Mouse (Mus musculus): ENCODE results near the gene Helb. TPM values are rescaled to one million over a fixed set of nuclear protein-coding genes. Genes with fewer than 3 reads are reported as not detected.
A peak's percentile ranks its signal among the peaks of the same experiment; 100 is the strongest.

The Helb gene
- 9.1 and 9.2 TPM in 2 replicates for polyA plus RNA-seq (2015; fragmentation: Nextera tagmentation; extraction: Ambion mirVana)

DNA sequence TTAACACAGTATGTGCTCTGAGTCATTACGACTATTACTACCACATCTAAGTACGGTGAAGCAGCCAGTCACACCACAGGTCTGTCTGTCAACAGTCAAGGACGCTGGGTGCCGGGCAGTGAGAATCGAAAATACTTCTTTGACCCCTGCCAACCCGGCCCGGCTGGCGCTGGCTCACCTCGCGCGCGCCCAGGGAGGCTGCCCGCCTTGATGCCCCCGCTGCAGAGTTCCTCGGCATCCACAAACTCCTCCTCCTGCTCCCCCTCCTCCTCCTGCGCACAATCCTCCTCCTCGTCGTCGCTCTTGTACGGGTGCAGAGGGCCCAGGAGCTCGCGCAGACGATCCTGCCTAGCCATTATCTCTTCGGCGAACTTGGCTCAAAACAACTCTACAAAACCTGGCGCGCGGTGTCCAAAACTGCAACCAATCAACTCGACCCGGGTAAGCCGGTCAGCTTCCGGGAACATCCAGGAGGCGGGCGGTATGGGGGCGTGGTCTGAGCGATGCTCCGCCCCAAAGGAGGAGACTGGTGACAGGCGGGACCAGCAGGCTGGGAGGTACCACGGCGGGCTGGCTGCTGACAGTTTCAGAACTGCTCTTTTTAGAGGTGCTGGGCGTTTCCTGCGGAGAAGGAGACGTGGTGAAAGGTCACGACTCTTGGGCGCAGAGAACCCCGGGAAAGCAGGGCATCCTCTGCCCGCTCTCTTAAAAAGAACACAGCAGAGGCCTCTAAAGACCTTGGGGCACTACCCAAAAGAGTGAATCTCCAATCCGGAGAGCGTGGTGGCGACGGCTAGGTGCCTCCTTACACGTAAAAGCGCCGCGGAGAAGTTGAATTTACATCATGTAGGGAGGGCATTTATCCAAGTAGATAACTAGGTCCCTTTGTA is at the start of gene Helb:
Helb (minus strand) TSS at position 481 of the 890 bp plus-strand sequence.
- Histone ChIP-seq H3K4me1 (peaks cover 10% of the 10 kb centered on the region; the same call in 1 of the 2 replicates), H3K4me3 (peak within 1 kb of the TSS; percentile 70), H3K9me3 (no peaks in the 10 kb centered on the region), H3K27me3 (no peaks in the 10 kb centered on the region), H3K9ac (peak within 1 kb of the TSS; percentile 78), H3K27ac (peak within 1 kb of the TSS; percentile 55; the same call in 1 of the 2 replicates), H3K36me3 (peaks cover 8% of the 10 kb centered on the region; the same call in 1 of the 2 replicates), H3K4me2 (replicated peaks) (peak within 1 kb of the TSS; percentile 79)
- WGBS = under 1% methylated on average over 55 of the region's 55 CpGs
- ATAC-seq (ENCODE audit: low FRiP score, low read depth) = peak; percentile 98

DNA sequence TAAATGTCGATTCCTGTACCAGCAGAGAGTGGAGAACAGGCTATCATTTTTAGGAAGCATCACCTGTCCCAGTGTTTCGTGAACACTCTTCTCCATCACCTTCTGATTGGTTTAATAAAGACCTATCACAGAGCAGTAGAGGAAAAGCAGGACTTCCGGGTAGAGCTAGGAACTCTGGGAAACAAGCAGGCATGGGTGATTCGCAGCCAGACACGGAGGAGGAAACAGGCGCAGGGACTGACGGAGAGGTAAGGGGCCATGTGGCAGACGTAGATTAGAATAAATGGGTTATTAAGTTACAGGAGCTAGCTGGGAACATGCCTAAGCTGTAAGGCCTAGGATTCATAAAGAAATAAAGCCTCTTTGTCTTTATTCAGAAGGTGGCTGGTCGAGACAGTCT is 47.7 kb upstream of the Helb start:
- Histone ChIP-seq H3K27ac (peak overlapping the region; percentile 39; the same call in 1 of the 2 replicates), H3K36me3 (no peaks in the 10 kb centered on the region), H3K4me1 (no peaks in the 10 kb centered on the region), H3K4me2 (replicated peaks) (0 out of 2 replicates have a peak overlapping the region, but pooled peaks have one; percentile 1), H3K4me3 (no peak overlapping the region), H3K9ac (no peak overlapping the region), H3K9me3 (no peaks in the 10 kb centered on the region), H3K27me3 (no peaks in the 10 kb centered on the region)
- no peak for ATAC-seq (ENCODE audit: low FRiP score, low read depth)
- WGBS = 59% methylated on average over 9 of the region's 9 CpGs

DNA sequence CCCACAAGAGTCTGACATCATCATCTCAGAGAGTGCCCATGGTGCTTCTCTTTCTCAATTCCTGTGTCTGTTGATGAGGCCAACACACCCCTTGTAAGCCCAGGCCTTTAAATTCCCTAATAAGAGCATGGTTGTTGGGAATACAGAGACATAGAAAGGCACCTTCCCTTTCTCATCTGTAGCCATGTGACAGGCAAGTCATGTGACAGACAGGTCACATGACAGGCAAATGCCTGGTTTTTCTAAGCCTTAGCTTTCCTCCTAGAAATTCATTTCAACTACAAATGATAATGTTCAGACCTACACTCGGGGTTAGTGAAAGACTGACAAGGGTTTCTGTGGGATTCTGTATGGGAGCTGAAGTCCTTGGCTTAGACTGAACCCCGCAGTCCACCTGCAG is 41.1 kb upstream of the Helb start:
- no peaks in the 10 kb centered on the region for H3K4me1 ChIP-seq
- 87% methylated on average over 2 of the region's 2 CpGs for WGBS
- H3K9me3 ChIP-seq = peaks cover 10% of the 10 kb centered on the region; the same call in 1 of the 2 replicates
- no peaks in the 10 kb centered on the region for H3K27me3 ChIP-seq
- H3K4me3 ChIP-seq = no peak overlapping the region
- H3K9ac ChIP-seq = no peak overlapping the region
- H3K4me2 ChIP-seq (replicated peaks) = no peak overlapping the region
- H3K36me3 ChIP-seq = no peaks in the 10 kb centered on the region
- no peak for ATAC-seq (ENCODE audit: low FRiP score, low read depth)
- no peak overlapping the region for H3K27ac ChIP-seq

DNA sequence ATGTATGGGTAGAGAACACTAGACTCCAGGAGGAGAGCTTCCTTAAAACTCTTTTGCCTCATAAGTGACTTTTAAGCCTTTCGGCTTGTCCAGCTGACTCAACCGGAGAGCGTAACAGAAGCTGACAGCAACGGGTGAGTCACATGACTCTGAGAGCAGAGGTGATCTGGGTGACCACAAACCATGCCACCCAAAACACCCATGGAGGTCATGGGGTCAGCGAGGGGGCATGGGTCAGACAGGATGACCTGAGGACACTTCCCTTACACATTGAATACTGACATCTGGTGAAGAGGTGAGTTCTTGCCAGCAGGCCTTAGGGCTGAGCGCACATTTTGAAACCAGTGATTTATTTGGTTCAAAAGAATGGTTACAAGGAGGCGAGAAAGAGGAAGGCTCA is 38.9 kb upstream of the Helb start:
- 87% methylated on average over 7 of the region's 7 CpGs for WGBS
- H3K4me2 ChIP-seq (replicated peaks) = no peak overlapping the region
- no peak overlapping the region for H3K9ac ChIP-seq
- H3K4me3 ChIP-seq = no peak overlapping the region
- H3K27ac ChIP-seq = no peak overlapping the region
- no peaks in the 10 kb centered on the region for H3K4me1 ChIP-seq
- H3K9me3 ChIP-seq = peaks cover 10% of the 10 kb centered on the region; the same call in 1 of the 2 replicates
- no peaks in the 10 kb centered on the region for H3K36me3 ChIP-seq
- ATAC-seq (ENCODE audit: low FRiP score, low read depth) = no peak
- H3K27me3 ChIP-seq = no peaks in the 10 kb centered on the region

DNA sequence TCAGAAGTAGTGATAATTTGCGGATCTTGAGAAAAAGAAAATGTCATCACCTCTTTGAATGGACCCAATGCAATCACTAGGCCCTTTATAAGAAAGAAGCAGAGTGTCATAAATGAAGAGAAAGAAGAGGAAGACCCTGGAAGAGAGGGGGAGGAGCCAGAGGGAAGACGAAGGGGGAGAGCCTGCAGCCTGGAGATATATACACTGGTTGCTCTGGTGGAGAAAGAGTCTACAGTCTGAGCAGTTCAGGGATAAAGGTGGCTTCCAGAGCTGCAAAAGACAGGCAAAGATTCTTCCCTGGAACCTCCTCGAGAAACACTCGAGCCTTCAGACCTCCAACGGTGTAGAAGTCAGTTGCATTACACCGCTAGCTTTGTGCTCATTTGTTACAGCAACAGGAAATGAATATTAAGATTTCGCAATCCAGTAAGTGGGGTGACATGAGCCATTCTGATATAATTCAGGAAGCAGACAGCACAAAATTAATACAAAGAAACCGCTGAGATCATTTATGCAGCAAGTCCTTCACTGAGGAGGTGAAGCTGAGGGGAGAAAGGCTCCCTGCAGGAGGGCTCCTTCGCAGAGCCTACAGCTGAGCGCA is 28.2 kb upstream of the Helb start:
- Histone ChIP-seq H3K4me3 (no peak overlapping the region), H3K4me1 (no peaks in the 10 kb centered on the region), H3K27me3 (no peaks in the 10 kb centered on the region), H3K9ac (no peak overlapping the region), H3K36me3 (peaks cover 15% of the 10 kb centered on the region), H3K9me3 (peaks cover 16% of the 10 kb centered on the region), H3K4me2 (replicated peaks) (no peak overlapping the region), H3K27ac (no peak overlapping the region)
- 78% methylated on average over 10 of the region's 10 CpGs for WGBS
- no peak for ATAC-seq (ENCODE audit: low FRiP score, low read depth)

DNA sequence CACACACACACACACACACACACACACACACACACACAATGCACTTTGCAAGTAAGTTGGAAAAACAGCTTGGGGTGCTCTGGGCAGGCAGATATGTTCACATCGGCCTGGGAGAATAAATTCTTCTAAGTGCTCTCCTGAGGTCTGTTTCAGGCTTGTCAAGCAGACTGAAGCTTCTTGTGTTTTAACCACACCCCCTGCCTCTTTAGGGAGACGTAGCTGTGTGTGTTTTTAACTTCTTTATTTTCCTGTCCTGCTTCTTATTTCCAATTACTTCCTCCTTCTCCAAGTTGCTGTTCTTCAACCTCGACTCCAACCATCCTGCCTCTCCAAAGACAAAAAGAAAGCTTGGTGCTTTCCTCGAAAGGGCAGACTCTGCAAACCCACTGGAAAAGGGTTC is 27.4 kb upstream of the Helb start:
- Histone ChIP-seq H3K36me3 (peaks cover 15% of the 10 kb centered on the region), H3K27me3 (no peaks in the 10 kb centered on the region), H3K27ac (no peak overlapping the region), H3K9ac (no peak overlapping the region), H3K4me2 (replicated peaks) (no peak overlapping the region), H3K4me1 (no peaks in the 10 kb centered on the region), H3K9me3 (peaks cover 16% of the 10 kb centered on the region), H3K4me3 (no peak overlapping the region)
- WGBS = 61% methylated on average over 4 of the region's 4 CpGs
- no peak for ATAC-seq (ENCODE audit: low FRiP score, low read depth)

DNA sequence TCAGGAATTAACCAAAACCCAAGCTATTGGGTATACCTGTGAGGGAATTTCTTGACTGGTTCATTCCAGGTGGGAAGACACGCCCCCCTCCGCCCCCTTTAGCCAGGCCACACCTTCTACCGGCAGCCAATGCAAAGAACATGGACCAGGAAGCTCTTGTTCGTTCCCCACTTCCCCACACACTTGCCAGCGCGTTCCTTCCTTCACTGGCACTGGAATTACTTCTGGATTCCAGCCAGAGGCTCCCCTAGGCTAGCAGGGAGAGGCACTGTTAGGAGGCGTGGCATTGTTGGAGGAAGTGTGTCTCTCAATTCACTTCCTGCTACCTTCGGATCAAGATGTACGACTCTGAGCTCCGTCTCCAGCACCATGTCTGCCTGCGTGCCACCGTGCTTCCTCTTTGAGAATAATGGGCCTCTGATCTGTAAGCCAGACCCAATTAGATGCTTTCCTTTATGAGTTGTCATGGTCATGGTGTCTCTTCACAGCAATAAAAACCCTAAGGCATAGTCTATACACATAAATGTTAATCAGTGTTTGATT is 23.3 kb upstream of the Helb start:
- 86% methylated on average over 12 of the region's 12 CpGs for WGBS
- ATAC-seq (ENCODE audit: low FRiP score, low read depth) = no peak

DNA sequence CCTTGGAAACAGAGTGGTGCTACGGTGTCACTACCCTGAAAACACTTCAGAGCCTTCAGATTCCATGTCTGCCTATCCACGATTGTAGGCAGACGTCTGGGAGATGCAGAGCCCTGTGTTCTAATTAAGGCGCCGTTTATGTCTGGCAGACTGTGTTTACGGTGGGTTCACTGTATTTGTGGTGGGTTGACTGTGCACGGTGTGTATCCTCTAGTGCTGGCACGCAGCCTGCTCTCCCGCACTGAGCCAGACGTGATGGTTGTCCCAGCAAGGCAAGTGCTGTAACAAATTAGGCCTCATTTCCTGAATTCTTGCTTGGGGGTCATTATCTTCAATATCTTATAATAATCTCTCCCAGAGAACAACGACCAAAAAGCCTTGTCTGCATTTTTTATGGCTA is 20.9 kb upstream of the Helb start:
- ATAC-seq (ENCODE audit: low FRiP score, low read depth) = no peak
- Histone ChIP-seq H3K27ac (no peak overlapping the region), H3K4me2 (replicated peaks) (peak overlapping the region; percentile 30), H3K4me3 (no peak overlapping the region), H3K36me3 (no peaks in the 10 kb centered on the region), H3K27me3 (0 out of 2 replicates have a peak, but pooled peaks cover 6% of the 10 kb centered on the region), H3K9me3 (no peaks in the 10 kb centered on the region), H3K9ac (no peak overlapping the region), H3K4me1 (peaks cover 17% of the 10 kb centered on the region)
- 17% methylated on average over 11 of the region's 11 CpGs for WGBS

More for the DNA sequence above, 23.3 kb upstream of the Helb start:
- H3K4me2 ChIP-seq (replicated peaks) = no peak overlapping the region
- no peak overlapping the region for H3K27ac ChIP-seq
- no peaks in the 10 kb centered on the region for H3K36me3 ChIP-seq
- H3K4me3 ChIP-seq = no peak overlapping the region
- H3K27me3 ChIP-seq = 0 out of 2 replicates have a peak, but pooled peaks cover 6% of the 10 kb centered on the region
- H3K9ac ChIP-seq = no peak overlapping the region
- no peaks in the 10 kb centered on the region for H3K9me3 ChIP-seq
- H3K4me1 ChIP-seq = peaks cover 15% of the 10 kb centered on the region

DNA sequence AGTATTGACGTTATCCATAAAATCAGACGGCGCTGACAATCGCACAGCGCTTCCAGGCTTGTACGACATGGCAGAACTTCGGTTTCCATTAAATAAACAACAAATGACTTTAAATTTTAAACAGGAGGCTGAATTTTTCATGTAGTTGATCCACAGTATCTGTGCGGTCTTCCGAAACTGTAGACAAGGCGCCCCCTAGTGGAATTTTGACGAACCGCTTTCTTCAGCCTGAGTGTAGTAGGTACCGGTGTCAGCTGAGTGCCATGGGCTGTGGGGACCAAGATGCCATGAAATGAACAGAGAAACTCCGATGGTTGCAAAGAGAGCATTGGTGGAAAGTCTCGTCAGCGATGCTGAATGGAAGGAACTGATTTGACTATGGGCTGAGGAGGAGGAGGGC is 17.8 kb upstream of the Helb start:
- Histone ChIP-seq H3K4me1 (peaks cover 18% of the 10 kb centered on the region), H3K9ac (no peak overlapping the region), H3K9me3 (no peaks in the 10 kb centered on the region), H3K27ac (no peak overlapping the region), H3K36me3 (no peaks in the 10 kb centered on the region), H3K4me3 (no peak overlapping the region), H3K27me3 (0 out of 2 replicates have a peak, but pooled peaks cover 6% of the 10 kb centered on the region), H3K4me2 (replicated peaks) (no peak overlapping the region)
- no peak for ATAC-seq (ENCODE audit: low FRiP score, low read depth)
- 66% methylated on average over 16 of the region's 16 CpGs for WGBS

DNA sequence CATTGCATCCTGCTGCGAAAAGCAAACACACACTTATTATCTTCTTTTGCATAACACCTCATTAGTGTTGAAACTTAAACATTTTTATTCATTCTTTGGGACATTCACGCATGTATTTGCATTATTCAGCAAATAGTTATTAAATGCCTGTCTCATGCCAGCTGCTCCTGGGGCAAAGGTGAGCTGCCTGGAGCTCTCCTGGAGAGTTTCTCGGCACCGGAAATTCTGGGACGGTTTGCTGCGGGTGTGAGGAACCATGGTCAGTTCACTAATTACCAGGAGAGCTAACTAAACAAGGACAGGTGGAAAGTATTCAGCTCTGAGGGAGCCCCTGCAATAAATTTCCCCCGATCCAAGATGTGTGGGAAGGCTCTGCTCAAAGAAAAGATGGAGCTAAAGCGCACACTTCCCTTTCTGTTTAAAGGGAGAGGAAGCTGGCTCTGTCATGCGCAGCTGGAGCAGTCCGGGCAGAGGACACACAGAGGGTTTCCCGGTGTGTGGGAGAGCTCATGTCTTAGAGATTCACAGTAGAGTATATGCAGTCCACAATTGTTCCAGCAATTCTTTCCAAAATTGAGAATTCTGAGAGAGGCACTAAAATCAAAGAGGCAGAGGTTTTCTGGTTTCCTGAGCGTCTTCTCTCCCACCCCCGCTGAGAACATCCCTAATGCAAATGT is 16.0 kb upstream of the Helb start:
- no peaks in the 10 kb centered on the region for H3K36me3 ChIP-seq
- H3K27ac ChIP-seq = no peak overlapping the region
- H3K27me3 ChIP-seq = 0 out of 2 replicates have a peak, but pooled peaks cover 6% of the 10 kb centered on the region
- H3K9ac ChIP-seq = no peak overlapping the region
- peak overlapping the region; percentile 29 for H3K4me2 ChIP-seq (replicated peaks)
- ATAC-seq (ENCODE audit: low FRiP score, low read depth) = no peak
- WGBS = 33% methylated on average over 13 of the region's 13 CpGs
- peaks cover 7% of the 10 kb centered on the region for H3K4me1 ChIP-seq
- H3K4me3 ChIP-seq = no peak overlapping the region
- no peaks in the 10 kb centered on the region for H3K9me3 ChIP-seq

DNA sequence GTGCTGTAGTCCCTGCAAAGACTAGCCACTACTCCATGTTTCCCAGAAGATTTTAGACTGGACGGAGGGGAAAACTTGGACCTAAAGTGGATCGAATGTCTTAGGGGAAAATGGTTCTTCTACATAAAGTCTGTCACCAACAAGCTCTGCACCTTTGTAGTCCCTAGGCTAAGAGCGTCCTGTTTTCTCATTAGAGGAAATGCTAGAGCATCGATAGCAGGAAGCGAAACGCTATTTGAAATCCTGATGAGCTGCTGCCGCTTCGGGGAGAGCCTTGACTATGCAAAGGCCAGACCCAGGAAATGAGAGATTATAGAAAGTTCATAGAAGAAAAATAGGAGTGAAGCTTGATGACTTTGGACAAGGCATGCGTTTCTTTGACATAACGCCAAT is 12.7 kb upstream of the Helb start:
- Histone ChIP-seq H3K9me3 (no peaks in the 10 kb centered on the region), H3K36me3 (no peaks in the 10 kb centered on the region), H3K4me3 (no peak overlapping the region), H3K4me2 (replicated peaks) (no peak overlapping the region), H3K27me3 (no peaks in the 10 kb centered on the region), H3K9ac (no peak overlapping the region), H3K4me1 (0 out of 2 replicates have a peak, but pooled peaks cover 3% of the 10 kb centered on the region), H3K27ac (no peak overlapping the region)
- 71% methylated on average over 10 of the region's 10 CpGs for WGBS
- ATAC-seq (ENCODE audit: low FRiP score, low read depth) = no peak
